Mouse (Mus musculus): ENCODE measurements around the gene Smg5. TPM values are rescaled to one million over a fixed set of nuclear protein-coding genes. Genes with fewer than 3 reads are reported as not detected.
"Not testable (repeated sequence)": the region's sequence is repeated elsewhere in the genome, so short reads cannot be mapped to it uniquely, and the experiment has no call there.

The Smg5 gene
- polyA plus RNA-seq, 1 experiment from 2014 or later: 52.0 TPM

DNA sequence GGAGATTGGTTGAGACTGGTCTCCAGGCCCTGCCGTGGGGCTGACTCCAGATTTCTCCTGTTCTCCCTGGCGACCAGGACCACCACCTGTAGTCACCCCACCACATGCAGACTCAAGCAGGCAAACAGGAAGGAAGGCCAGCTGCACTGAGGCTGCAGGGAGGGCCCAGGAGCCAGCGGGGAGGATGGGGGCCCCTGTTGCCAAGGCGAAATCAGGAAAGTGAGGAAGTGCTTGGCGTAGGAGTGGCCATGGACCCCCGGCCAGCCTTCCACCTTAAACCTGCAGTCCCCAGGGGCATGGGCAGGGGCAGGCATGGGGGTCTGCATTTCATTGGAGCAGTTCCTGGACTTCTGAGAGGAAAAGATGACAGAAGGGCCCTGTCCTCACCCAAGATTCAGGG lies 25.0 kb downstream of the Smg5 start:
- Histone ChIP-seq H3K4me2 (no peak overlapping the region), H3K9me3 (ENCODE audit: control insufficient read depth, low read length) (no peaks in the 10 kb centered on the region), H3K4me1 (replicated peaks; ENCODE audit: control insufficient read depth, insufficient read depth, low read length) (peaks cover 36% of the 10 kb centered on the region), H3K36me3 (ENCODE audit: control insufficient read depth, insufficient read depth, low read length) (peaks cover 54% of the 10 kb centered on the region), H3K27ac (ENCODE audit: low read depth, low read length) (no peak overlapping the region), H3K9ac (ENCODE audit: low read depth, low read length) (no peak overlapping the region), H3K27me3 (replicated peaks; ENCODE audit: control insufficient read depth, insufficient read depth, low read length) (peaks cover 17% of the 10 kb centered on the region), H3K4me3 (ENCODE audit: low read depth, low read length) (no peak overlapping the region)
- WGBS: 72% methylated on average over 6 of the region's 6 CpGs
- DNase-seq (ENCODE audit: low spot score) (no peak), ATAC-seq (replicated peaks; ENCODE audit: low FRiP score) (no peak)

DNA sequence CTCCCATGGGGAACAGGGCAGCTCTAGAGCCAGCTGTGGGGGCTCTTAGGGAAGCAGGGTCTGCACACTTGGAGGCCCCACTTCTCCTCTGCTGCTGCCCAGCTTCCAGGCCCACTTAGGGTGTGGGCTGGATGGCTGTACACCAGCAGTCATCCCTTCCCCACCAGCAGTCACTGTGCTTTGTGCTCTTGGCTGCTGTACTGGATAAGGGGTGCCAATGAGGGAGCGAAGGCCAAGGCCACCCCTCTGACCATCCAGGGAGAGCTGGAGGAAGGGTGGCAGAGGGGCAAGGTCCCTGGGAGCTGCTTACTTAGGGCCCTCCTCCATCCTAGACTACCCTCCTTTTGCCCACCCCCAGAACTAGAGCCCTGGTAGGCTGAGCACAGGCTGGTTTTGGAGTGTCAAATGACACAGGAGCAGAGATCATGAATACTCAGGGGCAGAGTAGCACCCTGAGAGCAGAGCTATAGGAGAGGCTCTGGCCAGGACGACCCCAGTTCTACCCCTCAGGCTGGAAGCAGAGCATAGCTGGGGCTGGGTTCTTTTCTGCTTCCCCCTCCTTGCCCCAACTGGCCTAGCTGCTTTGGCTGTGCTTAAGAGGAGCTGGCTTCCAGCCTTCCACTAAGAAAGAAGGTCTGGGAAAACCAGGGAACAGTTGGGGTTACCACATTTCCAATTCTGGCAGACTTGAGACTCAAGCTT lies 25.7 kb downstream of the Smg5 start:
- ATAC-seq (replicated peaks; ENCODE audit: low FRiP score): no peak
- H3K4me3 ChIP-seq (ENCODE audit: low read depth, low read length): no peak overlapping the region
- peaks cover 21% of the 10 kb centered on the region for H3K27me3 ChIP-seq (replicated peaks; ENCODE audit: control insufficient read depth, insufficient read depth, low read length)
- no peak overlapping the region for H3K9ac ChIP-seq (ENCODE audit: low read depth, low read length)
- H3K27ac ChIP-seq (ENCODE audit: low read depth, low read length): peak overlapping the region; percentile 76; the same call in 1 of the 2 replicates
- no peak overlapping the region for H3K4me2 ChIP-seq
- no peak for DNase-seq (ENCODE audit: low spot score)
- H3K4me1 ChIP-seq (replicated peaks; ENCODE audit: control insufficient read depth, insufficient read depth, low read length): peaks cover 36% of the 10 kb centered on the region
- H3K9me3 ChIP-seq (ENCODE audit: control insufficient read depth, low read length): no peaks in the 10 kb centered on the region
- 82% methylated on average over 2 of the region's 2 CpGs for WGBS
- peaks cover 48% of the 10 kb centered on the region for H3K36me3 ChIP-seq (ENCODE audit: control insufficient read depth, insufficient read depth, low read length)

DNA sequence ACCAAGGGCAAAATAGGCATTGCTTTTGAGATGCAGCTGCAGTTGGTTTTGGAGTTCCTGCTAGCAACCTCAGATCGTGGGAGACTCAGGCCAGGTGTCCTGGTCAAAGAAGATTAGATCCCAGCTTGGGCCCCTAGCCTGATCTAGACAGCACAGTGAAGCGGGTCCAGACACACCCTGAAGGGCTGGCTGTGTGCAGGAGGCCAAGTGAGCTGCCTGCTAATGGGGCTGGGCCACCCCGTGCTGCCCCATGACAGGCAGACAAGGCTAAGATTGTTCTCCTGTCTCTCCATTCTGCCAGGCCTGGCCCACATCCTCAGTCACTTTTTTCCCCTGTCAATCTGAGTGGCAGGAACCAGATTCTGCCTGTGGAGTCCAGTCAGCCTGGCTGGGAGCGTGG lies 27.6 kb downstream of the Smg5 start:
- peaks cover 36% of the 10 kb centered on the region for H3K4me1 ChIP-seq (replicated peaks; ENCODE audit: control insufficient read depth, insufficient read depth, low read length)
- peak overlapping the region; percentile 40 for H3K9ac ChIP-seq (ENCODE audit: low read depth, low read length)
- no peak for DNase-seq (ENCODE audit: low spot score)

DNA sequence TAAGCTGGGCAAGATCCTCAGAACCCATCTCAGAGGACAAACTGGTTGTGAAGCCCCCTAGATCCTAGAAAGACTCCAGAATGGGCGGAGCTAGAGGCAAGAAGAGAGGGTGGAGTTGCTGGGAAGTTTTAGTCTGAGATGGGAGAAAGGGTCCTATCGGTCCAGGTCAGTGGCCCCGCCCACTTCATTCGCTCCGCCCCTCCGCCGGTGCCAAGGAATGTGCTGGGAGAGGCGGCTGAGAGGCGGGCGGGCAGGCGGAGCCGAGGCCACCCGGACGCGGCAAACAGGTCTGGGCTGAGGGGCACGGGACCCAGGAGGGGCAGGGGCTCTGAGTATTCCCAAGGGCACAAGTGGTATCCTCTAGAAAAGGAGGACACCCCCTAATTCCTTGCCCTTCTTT lies 28.3 kb downstream of the Smg5 start, which contains the start of gene Paqr6:
TSS of gene Paqr6 (plus strand) at position 248 of the 400 bp plus-strand sequence.
- H3K36me3 ChIP-seq (ENCODE audit: control insufficient read depth, insufficient read depth, low read length): peaks cover 25% of the 10 kb centered on the region
- peak within 1 kb of the TSS; percentile 35 for H3K4me3 ChIP-seq (ENCODE audit: low read depth, low read length)
- peak; percentile 55; the same call in 1 of the 2 replicates for ATAC-seq (replicated peaks; ENCODE audit: low FRiP score)
- peak within 1 kb of the TSS; percentile 60 for H3K4me2 ChIP-seq
- peaks cover 36% of the 10 kb centered on the region for H3K4me1 ChIP-seq (replicated peaks; ENCODE audit: control insufficient read depth, insufficient read depth, low read length)
- H3K27ac ChIP-seq (ENCODE audit: low read depth, low read length): peak within 1 kb of the TSS; percentile 78
- peak within 1 kb of the TSS; percentile 56 for H3K9ac ChIP-seq (ENCODE audit: low read depth, low read length)
- DNase-seq (ENCODE audit: low spot score): peak; percentile 62
- no peaks in the 10 kb centered on the region for H3K9me3 ChIP-seq (ENCODE audit: control insufficient read depth, low read length)
- 5% methylated on average over 16 of the region's 16 CpGs for WGBS
- peaks cover 21% of the 10 kb centered on the region for H3K27me3 ChIP-seq (replicated peaks; ENCODE audit: control insufficient read depth, insufficient read depth, low read length)

More for the DNA sequence above, 27.6 kb downstream of the Smg5 start:
- H3K27ac ChIP-seq (ENCODE audit: low read depth, low read length): peak overlapping the region; percentile 78
- peak overlapping the region; percentile 25; the same call in 1 of the 2 replicates for H3K4me3 ChIP-seq (ENCODE audit: low read depth, low read length)
- 45% methylated on average over 4 of the region's 4 CpGs for WGBS
- no peaks in the 10 kb centered on the region for H3K9me3 ChIP-seq (ENCODE audit: control insufficient read depth, low read length)
- peak; percentile 90 for ATAC-seq (replicated peaks; ENCODE audit: low FRiP score)
- H3K36me3 ChIP-seq (ENCODE audit: control insufficient read depth, insufficient read depth, low read length): peaks cover 32% of the 10 kb centered on the region
- H3K4me2 ChIP-seq: peak overlapping the region; percentile 60
- peaks cover 21% of the 10 kb centered on the region for H3K27me3 ChIP-seq (replicated peaks; ENCODE audit: control insufficient read depth, insufficient read depth, low read length)

DNA sequence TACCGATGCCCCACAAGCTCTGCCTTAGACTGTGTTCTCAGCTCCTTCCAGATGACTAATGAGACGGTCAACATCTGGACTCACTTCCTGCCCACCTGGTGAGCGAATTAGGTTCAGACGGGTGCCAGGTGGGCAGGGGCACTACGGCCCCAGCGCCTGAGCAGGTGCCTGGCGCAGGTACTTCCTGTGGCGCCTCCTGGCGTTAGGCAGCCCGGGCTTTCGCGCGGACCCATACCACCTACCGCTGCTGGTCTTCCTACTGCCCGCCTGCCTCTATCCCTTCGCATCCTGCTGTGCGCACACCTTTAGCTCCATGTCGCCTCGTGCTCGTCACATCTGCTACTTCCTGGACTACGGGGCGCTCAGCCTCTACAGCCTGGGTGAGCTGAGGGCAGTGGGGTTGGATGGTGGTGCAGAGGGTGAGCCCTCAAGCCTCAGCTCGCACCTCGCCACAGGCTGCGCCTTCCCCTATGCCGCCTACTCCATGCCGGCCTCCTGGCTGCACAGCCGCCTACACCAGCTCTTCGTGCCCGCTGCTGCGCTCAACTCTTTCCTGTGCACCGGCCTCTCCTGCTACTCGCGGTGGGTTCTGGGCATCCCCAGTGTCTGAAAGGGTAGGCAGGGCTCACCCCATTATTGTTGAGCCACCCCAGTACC lies 29.8 kb downstream of the Smg5 start:
- 32% methylated on average over 34 of the region's 34 CpGs for WGBS
- Histone ChIP-seq H3K4me1 (replicated peaks; ENCODE audit: control insufficient read depth, insufficient read depth, low read length) (peaks cover 36% of the 10 kb centered on the region), H3K9me3 (ENCODE audit: control insufficient read depth, low read length) (0 out of 2 replicates have a peak, but pooled peaks cover 3% of the 10 kb centered on the region), H3K4me2 (no peak overlapping the region; the same call in 1 of the 2 replicates), H3K36me3 (ENCODE audit: control insufficient read depth, insufficient read depth, low read length) (peaks cover 12% of the 10 kb centered on the region), H3K27ac (ENCODE audit: low read depth, low read length) (no peak overlapping the region), H3K9ac (ENCODE audit: low read depth, low read length) (no peak overlapping the region), H3K27me3 (replicated peaks; ENCODE audit: control insufficient read depth, insufficient read depth, low read length) (peaks cover 21% of the 10 kb centered on the region), H3K4me3 (ENCODE audit: low read depth, low read length) (no peak overlapping the region)
- no peak for ATAC-seq (replicated peaks; ENCODE audit: low FRiP score)
- no peak for DNase-seq (ENCODE audit: low spot score)

DNA sequence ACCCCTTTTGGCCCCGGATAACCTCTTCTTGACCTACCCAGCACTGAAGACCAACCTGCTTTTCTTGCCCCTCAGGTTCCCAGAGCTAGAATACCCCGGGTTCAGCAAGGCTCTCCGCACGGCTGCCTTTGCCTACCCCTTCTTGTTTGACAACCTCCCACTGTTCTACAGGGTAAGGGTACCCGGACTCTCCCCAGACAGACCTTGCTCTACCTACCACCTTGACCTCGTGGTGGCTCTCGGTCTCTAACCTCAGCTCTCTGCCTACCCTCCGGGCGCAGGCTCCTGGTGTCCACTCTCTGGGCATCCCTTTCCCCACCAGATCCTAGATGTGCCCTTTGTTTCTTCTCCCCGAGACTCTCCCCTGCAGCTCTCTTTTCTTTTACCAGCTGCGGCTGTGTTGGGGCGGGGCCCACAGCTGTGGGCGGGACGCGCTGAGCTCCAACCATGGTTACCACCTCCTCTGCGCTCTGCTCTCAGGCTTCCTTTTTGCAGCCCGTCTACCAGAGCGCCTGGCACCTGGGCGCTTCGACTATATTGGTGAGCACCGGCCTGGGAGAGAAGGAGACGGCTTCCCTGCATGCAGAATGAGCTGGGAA lies 30.9 kb downstream of the Smg5 start:
- not testable (repeated sequence) for H3K4me3 ChIP-seq (ENCODE audit: low read depth, low read length); H3K36me3 ChIP-seq (ENCODE audit: control insufficient read depth, insufficient read depth, low read length); H3K9me3 ChIP-seq (ENCODE audit: control insufficient read depth, low read length); H3K9ac ChIP-seq (ENCODE audit: low read depth, low read length); DNase-seq (ENCODE audit: low spot score); H3K27ac ChIP-seq (ENCODE audit: low read depth, low read length)
- peaks cover 21% of the 10 kb centered on the region for H3K27me3 ChIP-seq (replicated peaks; ENCODE audit: control insufficient read depth, insufficient read depth, low read length)
- peak overlapping the region; percentile 47 for H3K4me2 ChIP-seq
- ATAC-seq (replicated peaks; ENCODE audit: low FRiP score): peak; percentile 42; the same call in 1 of the 2 replicates
- WGBS: 7% methylated on average over 19 of the region's 22 CpGs
- H3K4me1 ChIP-seq (replicated peaks; ENCODE audit: control insufficient read depth, insufficient read depth, low read length): peaks cover 29% of the 10 kb centered on the region

DNA sequence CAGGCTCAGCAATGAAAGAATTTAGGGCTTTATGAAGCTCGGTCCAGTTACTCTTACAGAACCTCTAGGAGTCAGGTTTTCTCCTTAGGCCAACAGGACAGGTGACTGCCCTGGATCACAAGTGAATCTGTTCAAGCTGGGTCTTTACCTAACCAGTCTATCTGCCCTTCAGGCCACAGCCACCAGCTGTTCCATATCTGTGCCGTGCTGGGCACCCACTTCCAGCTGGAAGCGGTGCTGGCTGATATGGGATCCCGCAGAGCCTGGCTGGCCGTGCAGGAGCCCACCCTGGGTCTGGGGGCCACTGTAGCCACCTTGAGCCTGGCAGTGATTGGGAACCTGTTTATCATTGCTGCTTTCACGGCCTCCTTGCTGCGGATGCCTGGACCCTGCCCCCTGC lies 31.5 kb downstream of the Smg5 start:
- 41% methylated on average over 3 of the region's 7 CpGs for WGBS
- Histone ChIP-seq H3K4me1 (replicated peaks; ENCODE audit: control insufficient read depth, insufficient read depth, low read length) (peaks cover 23% of the 10 kb centered on the region), H3K27me3 (replicated peaks; ENCODE audit: control insufficient read depth, insufficient read depth, low read length) (peaks cover 21% of the 10 kb centered on the region)
- H3K4me3 ChIP-seq (ENCODE audit: low read depth, low read length); H3K4me2 ChIP-seq; H3K27ac ChIP-seq (ENCODE audit: low read depth, low read length); ATAC-seq (replicated peaks; ENCODE audit: low FRiP score); H3K9ac ChIP-seq (ENCODE audit: low read depth, low read length); DNase-seq (ENCODE audit: low spot score); H3K9me3 ChIP-seq (ENCODE audit: control insufficient read depth, low read length); H3K36me3 ChIP-seq (ENCODE audit: control insufficient read depth, insufficient read depth, low read length): not testable (repeated sequence)

DNA sequence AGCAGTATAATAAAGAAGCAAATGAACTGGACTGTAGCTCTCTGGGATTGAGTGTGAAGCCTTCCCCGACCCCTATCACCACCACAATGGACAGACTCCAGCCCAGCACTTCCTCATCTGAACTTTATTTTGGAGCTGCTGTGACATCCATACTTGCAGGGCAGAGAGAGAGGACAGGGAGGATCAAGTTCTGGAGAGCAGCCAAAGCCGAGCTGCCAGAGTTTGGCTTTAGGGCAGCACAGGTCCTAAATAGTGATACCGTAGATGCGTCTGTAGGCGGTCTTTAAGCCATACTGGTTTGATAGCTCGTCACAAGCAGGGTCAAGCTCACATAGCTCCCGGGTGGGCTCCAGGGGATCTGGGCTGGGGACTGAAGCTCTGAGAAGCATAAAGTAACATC lies 32.5 kb downstream of the Smg5 start:
- not testable (repeated sequence) for H3K4me2 ChIP-seq; H3K9me3 ChIP-seq (ENCODE audit: control insufficient read depth, low read length); H3K27ac ChIP-seq (ENCODE audit: low read depth, low read length); ATAC-seq (replicated peaks; ENCODE audit: low FRiP score); H3K9ac ChIP-seq (ENCODE audit: low read depth, low read length); DNase-seq (ENCODE audit: low spot score); H3K4me3 ChIP-seq (ENCODE audit: low read depth, low read length); H3K36me3 ChIP-seq (ENCODE audit: control insufficient read depth, insufficient read depth, low read length)
- Histone ChIP-seq H3K27me3 (replicated peaks; ENCODE audit: control insufficient read depth, insufficient read depth, low read length) (peaks cover 21% of the 10 kb centered on the region), H3K4me1 (replicated peaks; ENCODE audit: control insufficient read depth, insufficient read depth, low read length) (peaks cover 13% of the 10 kb centered on the region)
- 86% methylated on average over 7 of the region's 7 CpGs for WGBS
